Mouse (Mus musculus) neural tube, embryonic 11.5 days (tissue): ENCODE data around the gene Atg5. TPM values are rescaled to one million over a fixed set of nuclear protein-coding genes. Genes with fewer than 3 reads are reported as not detected.
"Not testable (repeated sequence)": the region's sequence is repeated elsewhere in the genome, so short reads cannot be mapped to it uniquely, and the experiment has no call there.

Experiments
- ATAC-seq: fragments of 200-750 bp; cut with Nextera tagmentation; 2 replicates; pipeline ENCODE4 v1.8.0; 2017; ENCODE audit warnings: moderate number of reproducible peaks, mild to moderate bottlenecking, moderate TSS enrichment, moderate library complexity; ENCODE audit not compliant: insufficient read depth, low FRiP score, low TSS enrichment
- DNase-seq: peaks from one replicate; pipeline ENCODE4 v3.0.0-alpha.2; 2015; ENCODE audit warnings: low spot score
- H3K27ac ChIP-seq: fragments of 300-500 bp; sonication (generic); 2 replicates; pipeline ENCODE4 v1.5.1; 2014; ENCODE audit warnings: low read depth, mild to moderate bottlenecking, low read length
- H3K27me3 ChIP-seq: fragments of 300-500 bp; sonication (generic); 2 replicates; pipeline ENCODE4 v1.6.1; 2014; ENCODE audit warnings: mild to moderate bottlenecking, low read length, mixed read lengths; ENCODE audit not compliant: control insufficient read depth, insufficient read depth
- H3K36me3 ChIP-seq: fragments of 300-500 bp; sonication (generic); 2 replicates; pipeline ENCODE4 v1.6.1; 2014; ENCODE audit warnings: mild to moderate bottlenecking, low read length, moderate library complexity, mixed read lengths; ENCODE audit not compliant: control insufficient read depth, insufficient read depth
- H3K4me1 ChIP-seq: fragments of 300-500 bp; sonication (generic); 2 replicates; pipeline ENCODE4 v1.6.1; 2014; ENCODE audit warnings: low read length, mixed read lengths; ENCODE audit not compliant: control insufficient read depth, insufficient read depth
- H3K4me2 ChIP-seq: fragments of 300-500 bp; sonication (generic); 2 replicates; pipeline ENCODE4 v1.6.1; 2014; ENCODE audit warnings: low read depth, mild to moderate bottlenecking, moderate library complexity
- H3K4me3 ChIP-seq: fragments of 300-500 bp; sonication (generic); 2 replicates; pipeline ENCODE4 v1.5.1; 2014; ENCODE audit warnings: low read depth, low read length
- H3K9ac ChIP-seq: fragments of 300-500 bp; sonication (generic); 2 replicates; pipeline ENCODE4 v1.6.1; 2014; ENCODE audit warnings: mild to moderate bottlenecking, low read length
- H3K9me3 ChIP-seq: fragments of 300-500 bp; sonication (generic); 2 replicates; pipeline ENCODE4 v1.6.1; 2016; ENCODE audit warnings: low read length; ENCODE audit not compliant: control insufficient read depth
- WGBS: fragments of 180-500 bp; shearing (Covaris S2); extraction: QIAGEN DNeasy Blood & Tissue Kit; methylation state at CpG from one replicate; pipeline ENCODE4 v1.1.7; 2014; 5-methylcytosine and 5-hydroxymethylcytosine counted together
- polyA plus RNA-seq: library from polyadenylated mRNA; unstranded; fragments of >200 nt; fragmentation: Nextera tagmentation; extraction: Ambion mirVana; gene quantifications from 2 replicates; pipeline ENCODE4 v1.2.1, GENCODE M21; 2014

The Atg5 gene
- polyA plus RNA-seq, 1 experiment from 2014 or later = 65.6 TPM

- not testable (repeated sequence) for H3K27ac ChIP-seq, H3K4me1 ChIP-seq, H3K36me3 ChIP-seq, H3K4me2 ChIP-seq, H3K9ac ChIP-seq, H3K9me3 ChIP-seq, DNase-seq, H3K27me3 ChIP-seq, ATAC-seq, H3K4me3 ChIP-seq
- 78% methylated on average over 3 of the region's 3 CpGs for WGBS
Measured at GRCm38 (mm10) chr10:44336641-44337382, 68.7 kb downstream of the Atg5 start.

- Histone ChIP-seq H3K4me1 (no peaks in the 10 kb centered on the region), H3K4me3 (no peak overlapping the region), H3K27ac (no peak overlapping the region), H3K36me3 (no peaks in the 10 kb centered on the region), H3K4me2 (no peak overlapping the region), H3K9me3 (no peaks in the 10 kb centered on the region), H3K9ac (no peak overlapping the region), H3K27me3 (no peaks in the 10 kb centered on the region)
- whole genome bisulfite sequencing = 78% methylated on average over 6 of the region's 6 CpGs
- DNase-seq = no peak
- no peak for ATAC-seq
Measured at GRCm38 (mm10) chr10:44338571-44338970, 70.4 kb downstream of the Atg5 start.

GRCm38 (mm10) chr10:44339326-44339725, 71.2 kb downstream of the Atg5 start:
- WGBS = 86% methylated on average over 5 of the region's 5 CpGs
- no peak for ATAC-seq
- Histone ChIP-seq H3K4me3 (no peak overlapping the region), H3K27ac (no peak overlapping the region), H3K9ac (no peak overlapping the region), H3K27me3 (no peaks in the 10 kb centered on the region), H3K9me3 (no peaks in the 10 kb centered on the region), H3K36me3 (no peaks in the 10 kb centered on the region), H3K4me2 (no peak overlapping the region), H3K4me1 (no peaks in the 10 kb centered on the region)
- no peak for DNase-seq

GRCm38 (mm10) chr10:44340928-44341327, 72.8 kb downstream of the Atg5 start:
- Histone ChIP-seq H3K27me3 (no peaks in the 10 kb centered on the region), H3K9ac (no peak overlapping the region), H3K9me3 (no peaks in the 10 kb centered on the region), H3K36me3 (no peaks in the 10 kb centered on the region), H3K4me3 (no peak overlapping the region), H3K27ac (no peak overlapping the region), H3K4me2 (no peak overlapping the region), H3K4me1 (no peaks in the 10 kb centered on the region)
- ATAC-seq (no peak), DNase-seq (no peak)
- WGBS = 87% methylated on average over 4 of the region's 4 CpGs

GRCm38 (mm10) chr10:44341826-44342521, 73.8 kb downstream of the Atg5 start:
- DNase-seq = no peak

GRCm38 (mm10) chr10:44343351-44343750, 75.2 kb downstream of the Atg5 start:
- Histone ChIP-seq H3K4me1 (no peaks in the 10 kb centered on the region; the same call in 1 of the 2 replicates), H3K27ac (no peak overlapping the region), H3K36me3 (no peaks in the 10 kb centered on the region), H3K4me3 (no peak overlapping the region), H3K9me3 (no peaks in the 10 kb centered on the region), H3K9ac (no peak overlapping the region), H3K4me2 (no peak overlapping the region), H3K27me3 (no peaks in the 10 kb centered on the region)
- no peak for ATAC-seq
- WGBS = 94% methylated on average over 3 of the region's 3 CpGs
- no peak for DNase-seq

More at GRCm38 (mm10) chr10:44341826-44342521, 73.8 kb downstream of the Atg5 start:
- Histone ChIP-seq H3K4me2 (no peak overlapping the region), H3K4me3 (no peak overlapping the region), H3K36me3 (no peaks in the 10 kb centered on the region), H3K27me3 (no peaks in the 10 kb centered on the region), H3K4me1 (no peaks in the 10 kb centered on the region; the same call in 1 of the 2 replicates), H3K27ac (no peak overlapping the region), H3K9me3 (no peaks in the 10 kb centered on the region), H3K9ac (no peak overlapping the region)
- 91% methylated on average over 6 of the region's 6 CpGs for WGBS
- no peak for ATAC-seq

GRCm38 (mm10) chr10:44347549-44348172, 79.5 kb downstream of the Atg5 start:
- H3K36me3 ChIP-seq = no peaks in the 10 kb centered on the region
- no peak overlapping the region for H3K4me3 ChIP-seq
- no peaks in the 10 kb centered on the region for H3K27me3 ChIP-seq
- DNase-seq (no peak), ATAC-seq (no peak)
- no peak overlapping the region for H3K27ac ChIP-seq
- H3K4me2 ChIP-seq = no peak overlapping the region
- H3K9me3 ChIP-seq = no peaks in the 10 kb centered on the region
- WGBS = 85% methylated on average over 10 of the region's 10 CpGs
- no peak overlapping the region for H3K9ac ChIP-seq
- H3K4me1 ChIP-seq = no peaks in the 10 kb centered on the region; the same call in 1 of the 2 replicates

- Histone ChIP-seq H3K27me3 (no peaks in the 10 kb centered on the region), H3K9me3 (no peaks in the 10 kb centered on the region), H3K27ac (no peak overlapping the region), H3K4me3 (no peak overlapping the region), H3K9ac (no peak overlapping the region), H3K4me2 (no peak overlapping the region), H3K36me3 (no peaks in the 10 kb centered on the region), H3K4me1 (no peaks in the 10 kb centered on the region; the same call in 1 of the 2 replicates)
- WGBS = 59% methylated on average over 14 of the region's 14 CpGs
- no peak for DNase-seq
- no peak for ATAC-seq
Measured at GRCm38 (mm10) chr10:44348474-44349415, 80.6 kb downstream of the Atg5 start.
